Mouse (Mus musculus): ENCODE measurements around the gene Cpt1c. TPM values are rescaled to one million over a fixed set of nuclear protein-coding genes. Genes with fewer than 3 reads are reported as not detected.

Cpt1c gene
- polyA plus RNA-seq (2014; fragmentation: Illumina TruSeq; extraction: RNeasy Lipid Tissue Mini Kit (QIAGEN cat#74804); ENCODE audit: low read depth, low replicate concordance): 3.6 TPM

GRCm38 (mm10) chr7:44974383-44975116 is at the start of gene Cpt1c:
Cpt1c (minus strand) TSS chr7:44974851.

GRCm38 (mm10) chr7:45017242-45018061 is 42.8 kb upstream of the Cpt1c start, which contains the start of gene Rras:
Rras (plus strand) TSS chr7:45017961.

GRCm38 (mm10) chr7:45015957-45016612 is 41.4 kb upstream of the Cpt1c start, which contains the start of gene Scaf1:
Scaf1 (minus strand) TSS chr7:45016363.

GRCm38 (mm10) chr7:44998501-44998955 is 23.9 kb upstream of the Cpt1c start, which contains the start of gene Bcl2l12:
Bcl2l12 (minus strand) TSS chr7:44998712.

GRCm38 (mm10) chr7:44997231-44997939 is 22.7 kb upstream of the Cpt1c start, which contains the start of gene Irf3:
Irf3 (plus strand) TSS chr7:44997648.

GRCm38 (mm10) chr7:44986192-44986878 is 11.7 kb upstream of the Cpt1c start, which contains the start of gene Prmt1:
Prmt1 (minus strand) TSS chr7:44986568.

GRCm38 (mm10) chr7:44942904-44943303 is 31.7 kb downstream of the Cpt1c start, which contains the start of gene Tsks:
Tsks (plus strand) TSS chr7:44943204.

GRCm38 (mm10) chr7:44929204-44930151 is 45.2 kb downstream of the Cpt1c start, which contains the start of gene Ap2a1:
Ap2a1 (minus strand) TSS chr7:44929496.

Other genes starting within 250 kb of the Cpt1c start
- 27.0 TPM for gene Vrk3, start 226.4 kb downstream of the Cpt1c start, polyA plus RNA-seq (2014; fragmentation: Illumina TruSeq; extraction: RNeasy Lipid Tissue Mini Kit (QIAGEN cat#74804); ENCODE audit: low read depth, low replicate concordance)
- not detected for gene Zfp473, start 223.8 kb downstream of the Cpt1c start, polyA plus RNA-seq (2014; fragmentation: Illumina TruSeq; extraction: RNeasy Lipid Tissue Mini Kit (QIAGEN cat#74804); ENCODE audit: low read depth, low replicate concordance)
- gene Nup62, start 158.8 kb downstream of the Cpt1c start, polyA plus RNA-seq (2014; fragmentation: Illumina TruSeq; extraction: RNeasy Lipid Tissue Mini Kit (QIAGEN cat#74804); ENCODE audit: low read depth, low replicate concordance): 26.2 TPM
- 0.26 TPM for gene Il4i1, start 158.5 kb downstream of the Cpt1c start, polyA plus RNA-seq (2014; fragmentation: Illumina TruSeq; extraction: RNeasy Lipid Tissue Mini Kit (QIAGEN cat#74804); ENCODE audit: low read depth, low replicate concordance)
- gene Atf5, start 158.2 kb downstream of the Cpt1c start, polyA plus RNA-seq (2014; fragmentation: Illumina TruSeq; extraction: RNeasy Lipid Tissue Mini Kit (QIAGEN cat#74804); ENCODE audit: low read depth, low replicate concordance): 50.1 TPM
- gene Akt1s1, start 125.9 kb downstream of the Cpt1c start, polyA plus RNA-seq (2014; fragmentation: Illumina TruSeq; extraction: RNeasy Lipid Tissue Mini Kit (QIAGEN cat#74804); ENCODE audit: low read depth, low replicate concordance): 55.0 TPM
- gene Tbc1d17, start 125.8 kb downstream of the Cpt1c start, polyA plus RNA-seq (2014; fragmentation: Illumina TruSeq; extraction: RNeasy Lipid Tissue Mini Kit (QIAGEN cat#74804); ENCODE audit: low read depth, low replicate concordance): 44.5 TPM
- gene Pnkp, start 117.7 kb downstream of the Cpt1c start, polyA plus RNA-seq (2014; fragmentation: Illumina TruSeq; extraction: RNeasy Lipid Tissue Mini Kit (QIAGEN cat#74804); ENCODE audit: low read depth, low replicate concordance): 19.7 TPM
- gene Ptov1, start 105.1 kb downstream of the Cpt1c start, polyA plus RNA-seq (2014; fragmentation: Illumina TruSeq; extraction: RNeasy Lipid Tissue Mini Kit (QIAGEN cat#74804); ENCODE audit: low read depth, low replicate concordance): 169 TPM
- gene Med25, start 82.1 kb downstream of the Cpt1c start, polyA plus RNA-seq (2014; fragmentation: Illumina TruSeq; extraction: RNeasy Lipid Tissue Mini Kit (QIAGEN cat#74804); ENCODE audit: low read depth, low replicate concordance): 74.0 TPM
- gene Fuz, start 78.8 kb downstream of the Cpt1c start, polyA plus RNA-seq (2014; fragmentation: Illumina TruSeq; extraction: RNeasy Lipid Tissue Mini Kit (QIAGEN cat#74804); ENCODE audit: low read depth, low replicate concordance): 21.4 TPM
- gene Ap2a1, start 45.4 kb downstream of the Cpt1c start, polyA plus RNA-seq (2014; fragmentation: Illumina TruSeq; extraction: RNeasy Lipid Tissue Mini Kit (QIAGEN cat#74804); ENCODE audit: low read depth, low replicate concordance): 41.3 TPM
- gene Tsks, start 31.6 kb downstream of the Cpt1c start, polyA plus RNA-seq (2014; fragmentation: Illumina TruSeq; extraction: RNeasy Lipid Tissue Mini Kit (QIAGEN cat#74804); ENCODE audit: low read depth, low replicate concordance): not detected
- 114 TPM for gene Prmt1, start 11.7 kb upstream of the Cpt1c start, polyA plus RNA-seq (2014; fragmentation: Illumina TruSeq; extraction: RNeasy Lipid Tissue Mini Kit (QIAGEN cat#74804); ENCODE audit: low read depth, low replicate concordance)
- gene Irf3, start 22.8 kb upstream of the Cpt1c start, polyA plus RNA-seq (2014; fragmentation: Illumina TruSeq; extraction: RNeasy Lipid Tissue Mini Kit (QIAGEN cat#74804); ENCODE audit: low read depth, low replicate concordance): 72.3 TPM
- gene Bcl2l12, start 23.9 kb upstream of the Cpt1c start, polyA plus RNA-seq (2014; fragmentation: Illumina TruSeq; extraction: RNeasy Lipid Tissue Mini Kit (QIAGEN cat#74804); ENCODE audit: low read depth, low replicate concordance): 12.3 TPM
- gene Scaf1, start 41.5 kb upstream of the Cpt1c start, polyA plus RNA-seq (2014; fragmentation: Illumina TruSeq; extraction: RNeasy Lipid Tissue Mini Kit (QIAGEN cat#74804); ENCODE audit: low read depth, low replicate concordance): 34.5 TPM
- gene Rras, start 43.1 kb upstream of the Cpt1c start, polyA plus RNA-seq (2014; fragmentation: Illumina TruSeq; extraction: RNeasy Lipid Tissue Mini Kit (QIAGEN cat#74804); ENCODE audit: low read depth, low replicate concordance): 57.4 TPM
- gene Prr12, start 78.0 kb upstream of the Cpt1c start, polyA plus RNA-seq (2014; fragmentation: Illumina TruSeq; extraction: RNeasy Lipid Tissue Mini Kit (QIAGEN cat#74804); ENCODE audit: low read depth, low replicate concordance): 13.2 TPM
- 40.7 TPM for gene Nosip, start 87.6 kb upstream of the Cpt1c start, polyA plus RNA-seq (2014; fragmentation: Illumina TruSeq; extraction: RNeasy Lipid Tissue Mini Kit (QIAGEN cat#74804); ENCODE audit: low read depth, low replicate concordance)
- 12.4 TPM for gene Prrg2, start 87.8 kb upstream of the Cpt1c start, polyA plus RNA-seq (2014; fragmentation: Illumina TruSeq; extraction: RNeasy Lipid Tissue Mini Kit (QIAGEN cat#74804); ENCODE audit: low read depth, low replicate concordance)
- gene Rcn3, start 117.4 kb upstream of the Cpt1c start, polyA plus RNA-seq (2014; fragmentation: Illumina TruSeq; extraction: RNeasy Lipid Tissue Mini Kit (QIAGEN cat#74804); ENCODE audit: low read depth, low replicate concordance): 40.8 TPM
- 83.1 TPM for gene Fcgrt, start 129.0 kb upstream of the Cpt1c start, polyA plus RNA-seq (2014; fragmentation: Illumina TruSeq; extraction: RNeasy Lipid Tissue Mini Kit (QIAGEN cat#74804); ENCODE audit: low read depth, low replicate concordance)
- 641 TPM for gene Rps11, start 149.6 kb upstream of the Cpt1c start, polyA plus RNA-seq (2014; fragmentation: Illumina TruSeq; extraction: RNeasy Lipid Tissue Mini Kit (QIAGEN cat#74804); ENCODE audit: low read depth, low replicate concordance)
- gene Rpl13a, start 153.9 kb upstream of the Cpt1c start, polyA plus RNA-seq (2014; fragmentation: Illumina TruSeq; extraction: RNeasy Lipid Tissue Mini Kit (QIAGEN cat#74804); ENCODE audit: low read depth, low replicate concordance): 958 TPM
- not detected for gene Gm45713, start 161.4 kb upstream of the Cpt1c start, polyA plus RNA-seq (2014; fragmentation: Illumina TruSeq; extraction: RNeasy Lipid Tissue Mini Kit (QIAGEN cat#74804); ENCODE audit: low read depth, low replicate concordance)
- 21.0 TPM for gene Flt3l, start 161.6 kb upstream of the Cpt1c start, polyA plus RNA-seq (2014; fragmentation: Illumina TruSeq; extraction: RNeasy Lipid Tissue Mini Kit (QIAGEN cat#74804); ENCODE audit: low read depth, low replicate concordance)
- 41.4 TPM for gene Pih1d1, start 179.5 kb upstream of the Cpt1c start, polyA plus RNA-seq (2014; fragmentation: Illumina TruSeq; extraction: RNeasy Lipid Tissue Mini Kit (QIAGEN cat#74804); ENCODE audit: low read depth, low replicate concordance)
- 16.5 TPM for gene Aldh16a1, start 179.7 kb upstream of the Cpt1c start, polyA plus RNA-seq (2014; fragmentation: Illumina TruSeq; extraction: RNeasy Lipid Tissue Mini Kit (QIAGEN cat#74804); ENCODE audit: low read depth, low replicate concordance)
- gene Slc17a7, start 189.1 kb upstream of the Cpt1c start, polyA plus RNA-seq (2014; fragmentation: Illumina TruSeq; extraction: RNeasy Lipid Tissue Mini Kit (QIAGEN cat#74804); ENCODE audit: low read depth, low replicate concordance): 27.4 TPM
- not detected for gene Gfy, start 204.7 kb upstream of the Cpt1c start, polyA plus RNA-seq (2014; fragmentation: Illumina TruSeq; extraction: RNeasy Lipid Tissue Mini Kit (QIAGEN cat#74804); ENCODE audit: low read depth, low replicate concordance)
- gene Pth2, start 206.1 kb upstream of the Cpt1c start, polyA plus RNA-seq (2014; fragmentation: Illumina TruSeq; extraction: RNeasy Lipid Tissue Mini Kit (QIAGEN cat#74804); ENCODE audit: low read depth, low replicate concordance): not detected
- not detected for gene Ccdc155, start 230.0 kb upstream of the Cpt1c start, polyA plus RNA-seq (2014; fragmentation: Illumina TruSeq; extraction: RNeasy Lipid Tissue Mini Kit (QIAGEN cat#74804); ENCODE audit: low read depth, low replicate concordance)
- not detected for gene Dkkl1, start 237.3 kb upstream of the Cpt1c start, polyA plus RNA-seq (2014; fragmentation: Illumina TruSeq; extraction: RNeasy Lipid Tissue Mini Kit (QIAGEN cat#74804); ENCODE audit: low read depth, low replicate concordance)
- gene Tead2, start 240.9 kb upstream of the Cpt1c start, polyA plus RNA-seq (2014; fragmentation: Illumina TruSeq; extraction: RNeasy Lipid Tissue Mini Kit (QIAGEN cat#74804); ENCODE audit: low read depth, low replicate concordance): 7.8 TPM

Measured in heart, adult 10 weeks (tissue).